Mouse (Mus musculus) kidney, embryonic 15.5 days (tissue): Measurements from ENCODE around the gene Mylpf. TPM values are rescaled to one million over a fixed set of nuclear protein-coding genes. Genes with fewer than 3 reads are reported as not detected.
"Not testable (repeated sequence)": the region's sequence is repeated elsewhere in the genome, so short reads cannot be mapped to it uniquely, and the experiment has no call there.

Source experiments
- ATAC-seq: fragments of 200-750 bp; cut with Nextera tagmentation; replicated peaks from 2 replicates; pipeline ENCODE4 v1.8.0; 2017; ENCODE audit warnings: moderate TSS enrichment; ENCODE audit not compliant: low FRiP score
- H3K27ac ChIP-seq: fragments of 300-500 bp; sonication (generic); 2 replicates; pipeline ENCODE4 v1.5.1; 2015; ENCODE audit warnings: mild to moderate bottlenecking, inconsistent platforms
- H3K27me3 ChIP-seq: fragments of 300-500 bp; sonication (generic); 2 replicates; pipeline ENCODE4 v1.6.1; 2015; ENCODE audit warnings: inconsistent platforms
- H3K36me3 ChIP-seq: fragments of 300-500 bp; sonication (generic); 2 replicates; pipeline ENCODE4 v1.6.1; 2015; ENCODE audit warnings: inconsistent platforms
- H3K4me1 ChIP-seq: fragments of 300-500 bp; sonication (generic); 2 replicates; pipeline ENCODE4 v1.6.1; 2015; ENCODE audit warnings: inconsistent platforms
- H3K4me2 ChIP-seq: fragments of 300-500 bp; sonication (generic); 2 replicates; pipeline ENCODE4 v1.6.1; 2015; ENCODE audit warnings: moderate library complexity, mild to moderate bottlenecking, inconsistent platforms
- H3K4me3 ChIP-seq: fragments of 300-500 bp; sonication (generic); replicated peaks from 2 replicates; pipeline ENCODE4 v1.5.1; 2015; ENCODE audit warnings: mild to moderate bottlenecking, inconsistent platforms
- H3K9ac ChIP-seq: fragments of 300-500 bp; sonication (generic); 2 replicates; pipeline ENCODE4 v1.6.1; 2015; ENCODE audit warnings: mild to moderate bottlenecking, inconsistent platforms
- H3K9me3 ChIP-seq: fragments of 300-500 bp; sonication (generic); replicated peaks from 2 replicates; pipeline ENCODE4 v1.6.1; 2016; ENCODE audit warnings: inconsistent platforms
- WGBS: fragments of 180-500 bp; shearing (Covaris S2); methylation state at CpG from one replicate; pipeline ENCODE4 v1.1.7; 2015; ENCODE audit warnings: mixed read lengths; 5-methylcytosine and 5-hydroxymethylcytosine counted together
- polyA plus RNA-seq: library from polyadenylated mRNA; unstranded; fragments of >200 nt; fragmentation: Nextera tagmentation; extraction: Ambion mirVana; gene quantifications from 2 replicates; pipeline ENCODE4 v1.2.1, GENCODE M21; 2015

The Mylpf gene
- 51.1 and 90.2 TPM in 2 replicates for polyA plus RNA-seq

- H3K4me2 ChIP-seq: peak within 1 kb of the TSS; percentile 91
- ATAC-seq: peak; percentile 96
- H3K36me3 ChIP-seq: peaks cover 4% of the 10 kb centered on the region
- peaks cover under 1% of the 10 kb centered on the region; the same call in 1 of the 2 replicates for H3K27me3 ChIP-seq
- WGBS: under 1% methylated on average over 44 of the region's 44 CpGs
- H3K9ac ChIP-seq: peak within 1 kb of the TSS; percentile 95
- peak within 1 kb of the TSS; percentile 92 for H3K4me3 ChIP-seq
- no peaks in the 10 kb centered on the region for H3K9me3 ChIP-seq
- peak within 1 kb of the TSS; percentile 93 for H3K27ac ChIP-seq
- peaks cover 36% of the 10 kb centered on the region for H3K4me1 ChIP-seq
Measured at GRCm38 (mm10) chr7:127208553-127209438, at the start of gene Mylpf. TSS of gene Mylpf (plus strand) at chr7:127208890.

- H3K9ac ChIP-seq: no peak overlapping the region
- 77% methylated on average over 5 of the region's 5 CpGs for WGBS
- no peak overlapping the region for H3K4me2 ChIP-seq
- no peaks in the 10 kb centered on the region for H3K36me3 ChIP-seq
- no peak for ATAC-seq
- no peaks in the 10 kb centered on the region for H3K27me3 ChIP-seq
- no peaks in the 10 kb centered on the region for H3K9me3 ChIP-seq
- H3K4me3 ChIP-seq: no peak overlapping the region
- no peak overlapping the region for H3K27ac ChIP-seq
- H3K4me1 ChIP-seq: no peaks in the 10 kb centered on the region
Measured at GRCm38 (mm10) chr7:127162546-127162945, 46.1 kb upstream of the Mylpf start.

DNA sequence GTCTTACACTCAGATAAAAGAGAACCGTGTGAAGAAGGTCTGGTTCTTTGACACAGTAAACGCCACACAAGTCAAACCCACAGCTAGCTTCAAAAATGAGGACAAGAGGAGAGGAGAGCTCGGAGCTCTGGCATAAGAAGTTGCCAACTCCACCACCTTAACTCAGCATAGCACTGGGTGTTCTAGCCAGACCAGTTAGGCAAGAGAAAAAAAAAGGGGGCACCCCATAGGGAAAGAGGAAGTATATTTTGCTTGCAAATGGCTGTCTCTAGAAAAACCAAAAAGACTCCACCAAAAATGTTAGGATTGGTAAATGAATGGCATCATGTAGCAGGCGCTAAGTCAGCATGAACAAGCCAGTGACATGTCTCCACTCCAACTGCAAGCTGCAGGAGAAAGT, 44.7 kb upstream of the Mylpf start:
- Histone ChIP-seq H3K4me2 (no peak overlapping the region), H3K27ac (no peak overlapping the region), H3K36me3 (no peaks in the 10 kb centered on the region), H3K4me1 (no peaks in the 10 kb centered on the region), H3K27me3 (no peaks in the 10 kb centered on the region), H3K9ac (no peak overlapping the region), H3K4me3 (no peak overlapping the region), H3K9me3 (no peaks in the 10 kb centered on the region)
- WGBS: 90% methylated on average over 4 of the region's 4 CpGs
- no peak for ATAC-seq

DNA sequence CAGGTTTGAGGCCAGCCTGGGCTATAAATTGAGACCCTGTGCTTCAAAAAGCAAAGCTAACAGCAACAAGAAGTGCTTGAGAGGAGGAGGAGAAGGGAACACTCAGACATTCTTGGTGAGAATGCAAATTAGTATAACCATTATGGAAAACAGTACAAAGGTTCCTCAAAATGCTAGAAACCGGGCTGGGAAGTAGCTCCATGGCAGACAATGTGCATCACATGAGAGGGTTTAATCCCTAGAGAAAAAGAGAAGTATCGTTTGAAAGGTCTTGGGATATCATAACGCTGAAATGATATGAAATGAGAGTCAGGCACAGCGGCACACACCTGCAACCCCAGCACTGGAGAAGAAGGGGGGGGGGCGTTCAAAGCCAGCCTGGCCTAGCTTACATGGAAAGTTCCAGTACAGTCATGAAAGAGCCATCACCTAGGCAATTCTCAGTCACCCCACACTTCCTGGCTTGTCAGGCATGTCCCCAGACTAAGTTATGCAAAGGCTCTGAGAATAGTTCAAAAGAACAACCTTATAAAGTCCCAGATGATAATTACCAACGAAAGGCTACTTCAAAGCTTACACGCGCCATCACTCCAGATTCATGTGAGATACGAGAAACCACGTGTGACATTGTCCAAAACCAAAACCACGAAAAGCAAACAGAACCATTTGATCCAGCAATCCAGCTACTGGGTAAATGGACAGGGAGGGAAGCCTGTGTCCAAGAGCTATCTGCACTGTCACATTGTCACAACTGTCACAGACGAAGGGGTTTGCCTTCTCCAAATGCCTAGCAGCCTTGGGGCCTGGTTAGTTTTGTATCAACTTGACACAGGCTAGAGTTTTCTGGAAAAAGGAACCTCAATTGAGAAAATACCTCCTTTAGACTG, 42.8 kb upstream of the Mylpf start:
- WGBS: 81% methylated on average over 12 of the region's 12 CpGs
- Histone ChIP-seq H3K36me3 (no peaks in the 10 kb centered on the region), H3K27ac (no peak overlapping the region), H3K4me2 (no peak overlapping the region), H3K27me3 (no peaks in the 10 kb centered on the region), H3K9ac (no peak overlapping the region), H3K4me1 (no peaks in the 10 kb centered on the region), H3K4me3 (no peak overlapping the region), H3K9me3 (no peaks in the 10 kb centered on the region)
- no peak for ATAC-seq

- Histone ChIP-seq H3K4me3 (no peak overlapping the region), H3K9me3 (no peaks in the 10 kb centered on the region), H3K36me3 (no peaks in the 10 kb centered on the region), H3K4me2 (no peak overlapping the region), H3K9ac (no peak overlapping the region), H3K27me3 (no peaks in the 10 kb centered on the region), H3K27ac (no peak overlapping the region), H3K4me1 (no peaks in the 10 kb centered on the region)
- WGBS: 83% methylated on average over 5 of the region's 5 CpGs
- ATAC-seq: no peak
Measured at GRCm38 (mm10) chr7:127166501-127166900, 42.2 kb upstream of the Mylpf start.

GRCm38 (mm10) chr7:127176937-127177336, 31.8 kb upstream of the Mylpf start:
- Histone ChIP-seq H3K27me3 (no peaks in the 10 kb centered on the region), H3K27ac (no peak overlapping the region), H3K4me1 (no peaks in the 10 kb centered on the region), H3K4me2 (no peak overlapping the region), H3K36me3 (no peaks in the 10 kb centered on the region), H3K9me3 (peaks cover 4% of the 10 kb centered on the region; the same call in 1 of the 2 replicates), H3K4me3 (no peak overlapping the region), H3K9ac (no peak overlapping the region)
- WGBS: 69% methylated on average over 4 of the region's 4 CpGs
- no peak for ATAC-seq

DNA sequence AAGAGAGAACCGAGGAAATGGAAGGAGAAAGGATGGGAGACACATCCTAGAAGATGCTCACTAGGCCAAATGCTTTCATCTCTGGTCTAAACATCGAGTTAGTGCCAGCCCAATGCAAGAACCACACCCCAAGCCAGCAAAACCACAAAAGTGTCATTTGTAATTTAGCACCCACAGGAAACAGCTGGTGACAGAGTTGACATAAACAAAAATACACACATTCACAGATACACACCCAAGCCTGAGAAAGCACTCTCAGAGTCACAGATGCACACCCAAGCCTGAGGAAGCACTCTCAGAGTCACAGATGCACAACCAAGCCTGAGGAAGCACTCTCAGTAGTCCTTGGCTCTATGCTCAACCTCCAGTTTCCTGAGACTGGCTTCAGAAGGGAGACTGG, 27.9 kb upstream of the Mylpf start:
- no peak for ATAC-seq
- Histone ChIP-seq H3K9me3 (no peaks in the 10 kb centered on the region), H3K36me3 (no peaks in the 10 kb centered on the region), H3K9ac (no peak overlapping the region), H3K4me2 (no peak overlapping the region), H3K4me3 (no peak overlapping the region), H3K27ac (no peak overlapping the region), H3K27me3 (no peaks in the 10 kb centered on the region), H3K4me1 (no peaks in the 10 kb centered on the region; the same call in 1 of the 2 replicates)
- 67% methylated on average over 2 of the region's 2 CpGs for WGBS

- not testable (repeated sequence) for H3K36me3 ChIP-seq, H3K27ac ChIP-seq, ATAC-seq, H3K4me1 ChIP-seq, H3K27me3 ChIP-seq, H3K4me3 ChIP-seq, H3K4me2 ChIP-seq, H3K9me3 ChIP-seq, H3K9ac ChIP-seq
- WGBS: 35% methylated on average over 3 of the region's 3 CpGs
Measured at GRCm38 (mm10) chr7:127181724-127182123, 27.0 kb upstream of the Mylpf start.

DNA sequence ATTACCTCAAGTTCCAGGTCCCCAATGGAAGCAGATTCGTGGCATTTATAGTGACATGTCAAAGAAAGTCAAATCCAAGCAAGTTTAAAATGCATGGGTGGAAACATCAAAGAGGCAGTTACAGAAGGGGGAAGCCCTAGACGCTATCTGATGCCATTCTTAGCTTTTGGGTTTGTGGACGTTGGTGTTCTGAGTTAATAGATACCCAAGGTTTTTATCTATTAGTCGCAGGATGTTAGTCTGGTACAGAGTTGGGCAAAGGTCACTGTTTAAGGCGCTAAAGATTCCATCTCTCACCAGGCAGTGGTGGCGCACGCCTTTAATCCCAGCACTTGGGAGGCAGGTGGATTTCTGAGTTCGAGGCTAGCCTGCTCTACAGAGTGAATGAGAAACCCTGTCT, 25.3 kb upstream of the Mylpf start:
- no peaks in the 10 kb centered on the region; the same call in 1 of the 2 replicates for H3K4me1 ChIP-seq
- no peak overlapping the region for H3K9ac ChIP-seq
- no peak overlapping the region for H3K27ac ChIP-seq
- ATAC-seq: no peak
- no peaks in the 10 kb centered on the region for H3K36me3 ChIP-seq
- 66% methylated on average over 8 of the region's 8 CpGs for WGBS
- H3K9me3 ChIP-seq: no peaks in the 10 kb centered on the region
- no peak overlapping the region for H3K4me3 ChIP-seq
- H3K27me3 ChIP-seq: no peaks in the 10 kb centered on the region
- no peak overlapping the region for H3K4me2 ChIP-seq

GRCm38 (mm10) chr7:127183828-127184227, 24.9 kb upstream of the Mylpf start:
- Histone ChIP-seq H3K9me3 (no peaks in the 10 kb centered on the region), H3K27me3 (no peaks in the 10 kb centered on the region), H3K9ac (no peak overlapping the region), H3K4me3 (no peak overlapping the region), H3K4me1 (no peaks in the 10 kb centered on the region; the same call in 1 of the 2 replicates), H3K36me3 (no peaks in the 10 kb centered on the region), H3K4me2 (no peak overlapping the region), H3K27ac (no peak overlapping the region)
- no peak for ATAC-seq
- WGBS: 81% methylated on average over 6 of the region's 6 CpGs

DNA sequence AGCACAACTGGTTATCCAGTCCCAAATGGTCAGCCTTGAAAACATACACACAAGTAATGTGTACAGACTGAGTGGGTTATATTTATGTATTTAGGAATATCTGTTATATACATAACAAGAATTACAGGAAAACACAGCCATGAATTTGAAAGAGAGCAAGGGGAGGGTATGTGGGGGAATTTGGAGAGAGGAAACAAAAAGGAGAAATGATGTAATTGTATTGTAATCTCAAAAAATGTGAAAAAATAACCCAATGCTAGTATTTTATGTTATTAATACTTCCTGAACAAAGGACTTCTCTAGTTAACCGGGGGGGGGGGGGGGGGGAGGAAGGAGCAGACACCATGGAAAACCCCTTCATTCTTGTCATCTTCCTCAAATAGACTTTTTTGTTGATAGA, 24.0 kb upstream of the Mylpf start:
- no peaks in the 10 kb centered on the region for H3K36me3 ChIP-seq
- H3K27ac ChIP-seq: no peak overlapping the region
- ATAC-seq: no peak
- no peak overlapping the region for H3K4me2 ChIP-seq
- H3K4me1 ChIP-seq: no peaks in the 10 kb centered on the region; the same call in 1 of the 2 replicates
- no peak overlapping the region for H3K4me3 ChIP-seq
- H3K27me3 ChIP-seq: no peaks in the 10 kb centered on the region
- 69% methylated on average over 1 of the region's 1 CpGs for WGBS
- no peak overlapping the region for H3K9ac ChIP-seq
- H3K9me3 ChIP-seq: no peaks in the 10 kb centered on the region

DNA sequence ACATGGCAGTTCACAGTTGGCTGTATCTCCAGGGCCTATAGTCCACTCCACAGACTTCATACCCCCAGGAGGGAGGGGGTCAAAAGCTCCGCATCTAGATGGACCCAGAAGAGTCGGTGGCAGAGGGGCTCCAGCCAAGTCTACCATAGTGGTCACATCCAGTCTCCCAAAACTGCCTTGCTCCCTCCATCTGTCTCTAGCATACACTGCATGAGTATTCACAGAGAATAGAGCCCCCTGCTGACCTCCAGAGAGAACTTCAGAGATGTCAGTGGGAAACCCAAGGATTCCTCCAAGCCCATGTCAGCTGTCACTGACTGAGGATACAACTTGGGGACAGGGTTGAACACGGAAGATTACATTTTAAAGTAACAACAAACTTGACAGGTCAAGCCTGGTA, 23.1 kb upstream of the Mylpf start:
- Histone ChIP-seq H3K9me3 (no peaks in the 10 kb centered on the region), H3K27ac (no peak overlapping the region), H3K4me1 (no peaks in the 10 kb centered on the region; the same call in 1 of the 2 replicates), H3K36me3 (no peaks in the 10 kb centered on the region), H3K9ac (no peak overlapping the region), H3K4me3 (no peak overlapping the region), H3K4me2 (no peak overlapping the region), H3K27me3 (no peaks in the 10 kb centered on the region)
- 74% methylated on average over 3 of the region's 3 CpGs for WGBS
- ATAC-seq: 0 out of 2 replicates have a peak, but pooled peaks have one; percentile 22
